Mouse (Mus musculus) adrenal gland, adult 8-10 months (tissue): Measurements from ENCODE around the gene Stx16. TPM values are rescaled to one million over a fixed set of nuclear protein-coding genes. Genes with fewer than 3 reads are reported as not detected.

ENCODE experiments used
- DNase-seq: peaks from one replicate; pipeline ENCODE4 v3.0.0; 2022
- total RNA-seq, 4 experiments: library from RNA; stranded (reverse); gene quantifications; 2 replicates each; pipeline ENCODE4 v1.2.4; 2022

Gene Stx16
- total RNA-seq = 10 to 100 TPM; 52.0 to 61.3 (median 55.4) TPM

DNA sequence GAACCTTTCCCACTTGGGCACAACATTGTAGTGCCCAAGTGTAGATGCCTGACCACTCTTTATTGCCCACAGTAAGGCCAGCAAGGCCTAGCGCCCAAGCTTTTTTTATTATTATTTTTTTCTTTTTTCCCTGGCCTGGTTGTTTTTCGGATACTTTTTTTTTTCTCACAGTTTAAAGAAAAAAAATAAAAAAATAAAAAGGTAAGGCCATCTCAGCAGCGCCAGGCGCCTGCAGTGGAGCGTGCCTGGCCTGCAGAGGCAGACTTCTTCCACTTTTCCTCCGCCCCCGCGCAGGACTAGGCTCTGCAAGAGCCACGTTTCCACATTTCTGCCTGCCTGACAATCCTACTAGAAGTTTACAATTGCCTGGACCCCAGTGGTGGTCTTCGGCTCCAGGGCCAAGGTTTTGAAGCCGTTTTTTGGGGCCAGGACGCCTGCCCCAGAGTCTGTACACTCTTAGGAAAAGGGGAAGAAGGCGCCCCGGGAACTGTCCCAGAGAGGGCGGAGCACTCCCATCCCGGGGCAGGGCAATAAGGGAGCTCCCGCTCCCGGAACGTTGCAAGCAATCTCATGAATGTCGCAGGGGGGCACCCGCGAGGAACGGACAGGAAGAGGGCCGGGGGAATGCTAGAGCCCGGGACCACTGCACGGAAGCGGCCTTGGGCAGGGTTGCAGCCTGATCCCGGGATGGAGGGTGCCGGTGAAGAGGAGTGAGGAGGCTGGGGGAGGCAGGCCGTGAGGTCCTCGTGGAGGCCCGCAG is at the start of gene Stx16:
Stx16 (plus strand) TSS at position 636 of the 760 bp plus-strand sequence.
- peak; percentile 93 for DNase-seq

DNA sequence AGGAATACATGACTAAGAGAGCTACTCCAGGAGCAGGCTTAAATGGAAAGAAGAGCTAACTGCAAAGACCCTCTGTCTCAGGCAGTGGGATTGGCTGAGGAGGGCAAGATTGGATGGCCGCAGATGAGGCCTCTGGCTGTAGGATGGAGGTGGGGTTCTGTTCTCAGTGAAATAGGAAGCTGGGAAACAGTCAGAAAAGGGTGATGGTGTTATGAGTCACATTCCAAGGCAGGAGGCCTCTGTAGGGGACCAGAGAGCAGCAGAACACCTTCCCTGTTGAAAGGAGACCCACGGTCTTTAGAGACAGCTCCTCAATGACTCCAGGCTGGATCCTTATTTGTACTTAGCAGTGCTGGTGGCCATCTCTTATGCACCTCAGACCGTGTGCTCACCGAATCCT is 49.7 kb upstream of the Stx16 start:
- no peak for DNase-seq

GRCm38 (mm10) chr2:174033257-174033800 is 42.8 kb upstream of the Stx16 start:
- no peak for DNase-seq

GRCm38 (mm10) chr2:174047656-174048055 is 28.5 kb upstream of the Stx16 start:
- no peak for DNase-seq

GRCm38 (mm10) chr2:174049481-174050338 is 26.4 kb upstream of the Stx16 start:
- DNase-seq = no peak

GRCm38 (mm10) chr2:174050339-174050685 is 25.8 kb upstream of the Stx16 start:
- no peak for DNase-seq

GRCm38 (mm10) chr2:174051081-174051481 is 25.0 kb upstream of the Stx16 start:
- DNase-seq = no peak

DNA sequence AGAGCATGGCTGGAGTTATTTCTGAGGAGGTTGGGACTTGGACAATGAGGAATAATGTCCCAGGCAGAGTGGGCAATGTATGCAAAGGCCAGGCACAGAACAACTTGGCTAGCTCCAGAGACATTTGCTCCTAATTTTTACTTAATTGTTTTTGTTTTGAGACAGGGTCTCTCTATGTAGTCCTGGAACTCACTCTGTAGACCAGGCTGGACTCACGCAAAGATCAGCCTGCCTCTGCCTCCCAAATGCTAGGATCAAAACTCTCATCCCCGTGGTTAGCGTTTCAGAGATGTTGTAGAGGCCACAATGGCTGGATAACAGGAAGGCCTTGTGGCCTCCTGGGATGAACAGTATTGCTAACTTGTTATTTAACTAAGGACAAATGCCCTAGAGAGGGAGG is 21.6 kb upstream of the Stx16 start:
- no peak for DNase-seq

DNA sequence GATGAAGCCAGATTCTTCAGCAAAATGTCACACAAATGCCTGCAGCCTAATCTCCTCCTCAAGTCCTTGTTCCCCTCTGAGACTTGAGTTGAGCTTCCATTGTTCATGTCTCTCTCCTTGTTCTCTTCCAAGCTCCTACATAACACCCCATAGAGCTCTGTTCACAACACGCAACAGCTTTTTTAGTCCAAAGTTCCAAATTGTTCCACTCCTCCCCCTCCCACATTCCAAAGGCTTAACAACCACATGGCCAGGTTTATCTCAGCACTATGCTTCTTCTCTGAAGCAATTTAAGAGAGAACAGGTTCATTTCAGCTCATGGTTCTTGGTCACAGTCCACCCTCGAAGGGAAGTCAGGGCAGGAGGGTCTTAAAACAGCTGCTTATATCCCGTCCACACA is 18.4 kb upstream of the Stx16 start:
- DNase-seq = no peak

DNA sequence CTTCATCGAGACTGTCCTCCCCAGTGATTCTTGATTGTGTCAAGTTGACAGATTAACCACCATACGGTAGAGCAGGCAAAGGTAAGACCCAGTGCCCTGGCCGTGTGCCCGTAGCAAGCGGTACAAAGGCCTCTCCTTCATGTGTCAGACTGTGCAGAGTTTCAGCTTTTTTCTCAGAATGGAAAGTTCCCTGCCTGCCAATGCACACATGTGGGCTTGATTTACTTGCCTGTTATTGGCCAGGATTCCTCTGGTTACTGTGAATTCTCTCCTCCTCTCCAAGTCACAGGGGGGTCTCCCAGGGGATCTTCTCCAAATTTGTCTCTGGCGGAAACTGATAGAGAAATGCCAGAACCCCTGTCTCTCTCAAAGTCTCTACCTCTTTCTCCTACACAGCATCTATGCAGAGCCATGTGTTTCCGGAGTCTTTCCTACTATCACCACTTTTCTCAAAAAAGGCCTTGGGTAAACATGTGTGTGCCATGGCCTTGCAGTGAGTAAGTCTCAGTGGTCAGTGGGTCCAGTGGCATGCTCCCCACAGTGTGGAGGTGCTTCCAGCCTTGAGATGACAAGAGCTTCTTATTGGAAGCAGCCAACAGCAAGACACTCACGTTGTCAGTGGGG is 17.7 kb upstream of the Stx16 start:
- DNase-seq = no peak

DNA sequence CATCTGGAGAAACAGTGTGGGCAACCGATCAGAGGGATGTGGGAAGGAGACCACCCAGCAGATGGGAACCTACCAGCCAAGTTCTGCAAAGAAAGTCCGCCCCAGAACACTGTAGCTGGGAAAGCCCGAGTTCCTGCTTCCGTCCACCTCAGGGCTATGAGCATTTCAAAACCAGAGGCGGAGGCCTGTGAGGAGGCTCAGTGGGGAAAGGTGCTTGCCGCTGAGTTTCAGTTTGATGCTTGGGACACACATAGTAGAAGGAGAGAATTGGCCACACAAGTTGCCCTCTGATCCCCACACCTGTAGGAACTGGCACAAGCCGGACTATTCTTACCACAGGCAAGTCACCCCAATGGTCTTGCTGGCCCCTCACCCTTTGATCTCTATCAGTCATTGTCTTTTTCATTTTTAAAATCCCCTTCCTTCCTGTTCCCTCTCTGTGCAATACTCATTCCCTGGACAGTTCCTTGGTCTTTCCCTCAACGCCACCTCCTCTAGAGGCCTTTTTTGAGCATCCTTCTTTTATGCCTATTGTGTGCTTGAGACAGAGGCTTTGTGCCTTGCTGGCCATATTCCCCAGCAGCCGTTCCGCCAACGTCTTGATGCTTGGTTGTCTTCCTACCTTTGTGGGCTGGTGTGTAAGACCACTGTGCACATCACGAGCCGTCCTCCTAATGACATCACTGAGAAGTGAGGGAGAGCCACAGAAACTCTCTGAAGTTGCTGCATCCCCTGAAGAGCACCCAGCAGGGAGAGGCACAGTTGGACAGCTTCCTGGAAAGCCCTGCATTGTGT is 16.3 kb upstream of the Stx16 start:
- DNase-seq = no peak

GRCm38 (mm10) chr2:174061219-174061618 is 14.9 kb upstream of the Stx16 start:
- DNase-seq = no peak

DNA sequence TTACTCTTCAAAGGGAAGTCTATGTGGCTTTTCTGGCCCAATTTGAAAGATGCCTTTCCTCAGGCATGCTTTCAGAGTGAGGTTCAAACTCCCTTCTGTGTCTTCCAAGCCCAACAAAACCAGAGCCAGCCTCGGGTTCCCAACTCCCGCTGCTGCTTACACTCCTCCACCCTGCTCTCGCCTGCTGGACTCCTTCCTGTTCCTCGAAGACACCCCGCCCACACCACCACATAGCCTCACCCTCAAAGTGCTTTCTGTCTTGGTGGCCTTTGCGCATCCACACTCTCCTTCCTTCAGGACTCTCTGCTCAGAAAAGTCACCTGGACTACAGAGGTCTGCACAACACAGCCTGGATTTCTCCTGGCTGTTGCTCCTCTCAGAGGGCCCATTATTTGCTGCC is 13.0 kb upstream of the Stx16 start:
- no peak for DNase-seq

- no peak for DNase-seq
Measured at GRCm38 (mm10) chr2:174063527-174064211, 12.4 kb upstream of the Stx16 start.

- DNase-seq = no peak
Measured at GRCm38 (mm10) chr2:174067793-174068419, 8.2 kb upstream of the Stx16 start.

DNA sequence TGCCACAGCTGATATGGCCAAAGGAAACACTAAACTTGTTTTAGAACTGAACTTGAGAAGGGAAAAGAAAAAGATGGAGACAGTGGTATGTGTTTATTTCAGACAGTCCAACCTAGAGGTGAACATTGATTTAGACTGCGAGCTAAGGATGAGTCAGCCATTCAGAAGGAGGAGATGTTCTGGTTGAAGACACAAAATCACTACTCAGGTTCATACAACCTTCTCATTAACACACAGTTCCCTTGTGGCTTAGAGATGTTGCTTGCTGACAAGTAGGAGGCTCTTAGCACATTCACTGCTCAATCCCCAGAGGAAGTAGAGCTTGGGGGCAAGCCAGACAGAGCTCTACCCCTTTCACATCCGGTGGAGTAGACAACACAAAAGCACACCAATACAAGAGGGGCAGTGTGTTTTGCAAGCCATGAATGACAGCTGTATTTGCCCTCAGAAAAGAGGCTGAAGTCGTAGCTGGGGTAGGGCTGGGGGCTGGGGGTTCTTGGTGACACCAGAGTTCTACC is 6.5 kb upstream of the Stx16 start:
- no peak for DNase-seq

DNA sequence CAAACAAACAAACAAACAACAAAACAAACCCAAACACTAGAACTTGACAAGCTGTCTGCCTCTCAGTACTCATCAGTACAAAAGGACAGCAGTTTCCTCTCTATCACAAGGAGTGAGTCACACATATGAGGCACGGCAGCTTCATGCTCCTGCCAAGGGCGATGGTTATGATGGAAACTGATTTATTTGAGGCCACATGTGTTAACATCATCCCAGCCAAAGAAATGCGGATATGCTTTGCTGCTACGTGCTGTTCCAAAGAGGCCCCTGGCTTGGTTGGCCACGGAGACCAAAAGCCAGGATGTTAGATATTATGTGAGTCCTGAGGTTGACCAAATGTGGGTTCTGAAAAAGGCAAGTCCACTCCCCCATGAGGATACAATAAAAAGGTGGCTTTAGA is 4.7 kb upstream of the Stx16 start:
- peak; percentile 61 for DNase-seq

GRCm38 (mm10) chr2:174073156-174073790 is 2.8 kb upstream of the Stx16 start:
- DNase-seq = no peak

DNA sequence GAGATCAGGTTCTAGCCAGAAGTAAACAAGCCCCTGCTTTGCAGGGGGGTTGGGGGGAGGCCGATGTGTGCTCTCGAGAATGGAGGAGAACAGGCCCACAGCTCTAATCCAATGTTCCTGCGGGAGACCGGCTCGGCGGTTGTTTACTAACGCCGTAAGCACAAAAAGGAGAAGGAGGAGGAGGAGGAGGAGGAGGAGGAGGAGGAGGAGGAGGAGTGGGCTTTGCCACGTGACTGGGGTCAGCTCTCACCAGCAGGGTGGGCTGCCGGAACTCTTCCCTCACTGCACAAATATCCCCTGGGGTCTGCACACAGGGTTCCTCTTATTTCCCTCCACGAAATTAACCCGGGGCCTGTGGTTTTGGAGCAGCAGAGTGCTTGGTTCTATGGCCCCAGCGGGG is 1.5 kb upstream of the Stx16 start:
- no peak for DNase-seq

GRCm38 (mm10) chr2:174075072-174075570 is 987 bp upstream of the Stx16 start:
- DNase-seq = no peak
